Mouse (Mus musculus) neutrophil, adult 83 days (primary cell): Measurements from ENCODE around the gene Tbc1d17. TPM values are rescaled to one million over a fixed set of nuclear protein-coding genes. Genes with fewer than 3 reads are reported as not detected.

Source experiments
- total RNA-seq, 2 experiments: library from RNA; stranded (reverse); gene quantifications; one replicate each; pipeline ENCODE4 v1.2.4; 2023

Tbc1d17 gene
- total RNA-seq, result 10 to 100 TPM; 33.5 to 33.6 TPM

DNA sequence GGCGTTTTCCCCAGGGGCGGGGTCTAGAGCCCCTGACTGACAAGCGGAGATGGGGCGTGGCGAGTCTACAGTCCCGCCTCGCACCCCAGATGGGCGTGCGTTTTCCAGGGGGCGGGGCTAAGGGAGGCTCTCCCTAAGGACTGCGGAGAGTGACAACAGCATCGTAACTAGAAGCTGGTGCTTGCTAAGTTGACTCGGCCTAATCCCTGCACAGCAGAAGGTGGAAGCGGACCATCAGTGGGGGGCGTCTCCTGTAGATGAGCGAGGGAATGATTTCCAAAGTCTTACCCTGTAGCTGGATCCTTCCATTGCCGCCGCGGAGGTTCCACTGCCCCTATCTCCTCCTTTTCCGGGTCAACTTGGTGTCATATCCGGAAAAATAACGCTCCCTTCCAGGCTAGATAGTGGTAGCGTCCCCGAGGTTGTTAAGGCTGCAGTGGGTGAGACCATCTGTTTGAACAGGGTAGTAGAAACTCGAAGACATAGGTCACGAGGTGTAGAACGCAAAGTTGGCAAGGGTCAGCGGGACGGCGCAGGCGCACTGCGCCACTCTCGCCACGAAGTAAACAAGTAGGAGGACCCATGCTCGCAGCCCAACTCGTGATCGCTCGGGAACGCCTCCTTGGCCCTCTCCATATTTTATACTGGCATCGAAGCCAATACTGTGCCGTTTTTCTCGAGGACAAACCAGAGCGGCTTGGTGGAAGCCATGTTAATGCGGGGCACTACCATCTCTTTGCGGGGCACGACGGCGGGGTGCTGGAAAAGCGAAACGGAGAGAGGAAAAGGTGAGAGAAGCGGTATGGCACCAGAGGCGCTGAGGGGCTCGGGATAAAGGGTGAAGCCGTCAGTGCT is at the start of gene Tbc1d17, which contains the start of gene Akt1s1:
Gene Tbc1d17 (minus strand): TSS at position 519 of the 855 bp plus-strand sequence.
Gene Akt1s1 (plus strand): TSS at position 431 of the 855 bp plus-strand sequence.

DNA sequence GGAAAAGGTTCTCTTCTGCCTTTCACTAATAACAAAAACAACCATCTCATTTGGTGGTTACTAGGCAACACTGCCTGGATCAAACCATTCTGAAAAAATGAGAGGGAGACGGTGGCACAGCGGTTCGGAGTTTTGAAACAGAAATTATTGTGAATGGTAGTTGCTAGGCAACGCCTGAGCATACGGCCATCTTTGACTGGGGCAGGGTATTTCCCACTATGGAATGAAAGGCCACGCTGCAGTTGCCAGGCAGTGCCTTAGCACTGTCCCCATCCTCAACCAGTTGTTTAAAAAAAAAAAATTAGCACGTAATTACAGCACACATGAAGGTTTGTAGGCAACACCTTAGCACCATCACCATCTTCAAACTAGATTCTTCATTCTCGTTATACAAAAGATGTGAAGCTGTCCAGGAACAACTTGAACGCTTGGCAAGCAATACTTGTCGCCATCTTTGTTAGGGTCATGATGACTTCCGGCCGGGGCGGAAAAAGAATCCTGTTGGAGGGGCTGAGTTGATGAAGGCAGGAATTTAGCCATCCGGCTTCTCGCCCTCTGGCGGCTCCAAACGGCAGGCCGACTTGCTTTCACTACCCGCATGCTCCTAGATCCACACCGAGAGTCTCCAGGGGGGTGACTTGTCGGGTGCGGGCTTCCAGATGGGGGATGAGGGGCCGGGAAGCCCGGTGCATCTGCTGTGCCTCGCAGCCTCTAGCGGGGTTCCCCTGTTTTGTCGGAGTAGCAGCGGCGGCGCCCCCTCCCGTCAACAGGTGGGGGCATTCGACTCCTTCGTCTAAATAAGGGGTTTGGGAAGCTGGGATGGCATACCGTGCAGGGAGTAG is 46.9 kb upstream of the Tbc1d17 start, which contains the start of gene Fuz:
Gene Fuz (plus strand): TSS at position 487 of the 842 bp plus-strand sequence.

DNA sequence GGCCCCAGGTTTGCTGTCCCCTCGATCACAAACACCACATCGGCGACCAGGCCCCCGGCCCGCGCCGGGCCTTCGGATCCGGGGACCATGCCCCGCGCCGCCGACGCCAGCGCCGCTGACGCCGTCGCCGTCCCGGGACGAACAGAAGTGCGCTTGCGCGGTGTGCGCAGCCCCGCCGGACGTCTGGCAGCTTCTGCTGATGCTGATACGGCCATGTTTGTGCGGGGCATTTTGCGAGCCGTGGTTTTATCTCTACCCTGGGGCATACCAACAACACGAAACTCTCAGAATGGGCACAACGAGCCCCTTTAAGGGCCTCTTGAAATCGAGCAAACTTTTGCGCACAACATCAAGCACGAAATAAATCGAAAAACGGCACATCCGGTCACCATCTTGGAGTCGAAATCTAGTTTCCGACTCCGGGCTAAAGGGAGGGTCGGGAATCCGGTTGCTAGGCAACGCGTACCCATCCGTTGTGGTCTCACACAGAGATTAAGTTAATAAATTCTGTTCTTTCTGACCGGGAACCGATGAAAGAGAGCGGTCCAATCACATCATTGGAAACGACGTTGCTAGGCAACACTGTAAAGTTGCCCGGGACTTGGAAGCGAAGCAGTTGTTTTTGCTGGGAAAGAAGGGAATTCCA is 43.5 kb upstream of the Tbc1d17 start, which contains the start of gene Med25:
Gene Med25 (minus strand): TSS at position 437 of the 646 bp plus-strand sequence.

DNA sequence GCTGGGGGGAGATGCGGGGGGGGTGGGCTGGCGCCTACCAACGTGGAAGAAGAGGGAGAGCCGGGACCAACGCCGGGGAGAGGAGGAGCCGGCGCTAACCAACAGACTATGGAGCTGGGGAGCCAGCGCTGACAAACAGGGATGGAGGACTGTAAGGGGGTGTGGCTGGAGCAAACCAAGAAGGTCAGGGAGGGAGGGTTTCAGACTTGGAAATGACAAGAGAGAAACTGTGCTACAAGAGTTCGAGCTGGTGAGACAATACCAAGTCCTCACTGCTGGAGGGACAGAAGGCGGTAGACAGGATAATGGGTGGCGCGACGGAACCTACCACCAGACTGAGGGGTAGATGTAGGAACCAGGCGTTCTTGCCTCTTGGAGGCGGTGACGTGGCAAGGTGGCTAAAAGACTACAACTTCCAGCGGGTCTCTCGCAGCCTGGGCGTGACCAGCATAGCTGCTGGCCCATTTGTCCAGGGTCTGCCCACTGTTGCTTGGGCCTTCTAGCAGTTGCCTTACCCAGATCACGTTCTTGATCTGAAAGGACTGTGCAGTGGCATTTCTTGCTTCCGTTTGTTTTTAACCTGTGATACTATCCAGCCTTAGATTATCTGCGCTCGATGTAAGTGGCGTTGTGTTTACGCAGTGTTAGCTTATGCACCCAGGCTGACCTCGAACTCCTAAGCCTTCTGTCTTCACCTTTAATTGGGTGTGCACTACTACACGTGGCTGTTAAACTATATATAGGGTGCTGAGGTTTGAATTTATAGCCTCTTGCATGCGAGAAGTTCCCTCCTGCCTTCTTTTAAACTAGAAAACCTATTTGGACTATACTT is 21.0 kb upstream of the Tbc1d17 start, which contains the start of gene Ptov1:
Gene Ptov1 (minus strand): TSS at position 92 of the 832 bp plus-strand sequence.

DNA sequence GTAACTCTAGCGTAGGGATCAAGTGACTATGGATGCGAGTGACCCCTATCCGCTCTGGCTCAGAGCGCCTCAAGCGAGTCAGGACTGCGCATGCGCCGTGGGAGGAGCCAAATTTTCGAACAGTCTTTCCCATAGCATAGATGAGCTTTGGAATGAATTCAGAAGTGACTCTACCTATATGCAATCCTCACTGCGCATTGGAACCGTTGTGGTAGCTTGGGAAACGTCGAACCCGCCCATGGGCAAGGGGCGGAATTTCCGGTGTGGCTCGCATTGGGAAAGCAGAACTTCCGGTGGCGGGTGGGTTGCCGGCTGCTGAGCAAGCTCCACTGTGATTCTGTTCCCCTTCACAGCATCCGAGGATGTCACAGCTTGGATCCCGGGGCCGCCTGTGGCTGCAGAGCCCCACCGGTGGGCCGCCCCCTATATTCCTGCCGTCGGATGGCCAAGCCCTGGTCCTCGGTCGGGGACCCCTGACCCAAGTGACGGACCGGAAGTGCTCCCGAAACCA is 8.2 kb upstream of the Tbc1d17 start, which contains the start of gene Pnkp:
Gene Pnkp (plus strand): TSS at position 98 of the 511 bp plus-strand sequence.

DNA sequence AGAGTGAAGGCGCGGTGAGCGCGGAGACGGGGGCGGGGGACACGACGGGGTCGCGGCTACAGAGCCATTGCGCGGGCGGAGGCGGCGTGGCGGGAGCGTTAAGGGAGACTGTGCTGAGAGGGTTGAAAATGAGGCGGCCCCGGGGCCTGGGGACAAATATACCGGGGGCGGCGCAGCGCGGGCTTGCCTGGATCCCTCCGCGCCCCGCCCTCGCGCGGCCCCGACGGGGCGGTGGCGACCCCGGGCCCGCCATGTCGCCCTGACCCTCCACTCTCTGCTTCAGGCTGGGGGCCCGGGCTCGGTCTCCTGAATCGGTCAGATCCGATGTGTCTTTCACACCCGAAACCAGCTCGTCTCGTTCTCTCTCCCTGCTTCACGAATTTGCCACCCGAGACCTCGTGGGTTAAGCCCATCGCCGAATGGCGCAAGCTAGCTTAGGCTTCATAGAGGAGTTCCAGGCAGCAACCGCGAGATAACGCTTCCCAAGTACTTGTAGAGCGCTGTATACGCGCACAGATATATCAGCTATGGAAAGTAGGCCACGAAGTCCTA is 32.3 kb downstream of the Tbc1d17 start, which contains the start of gene Atf5:
Gene Atf5 (minus strand): TSS at position 189 of the 552 bp plus-strand sequence.

DNA sequence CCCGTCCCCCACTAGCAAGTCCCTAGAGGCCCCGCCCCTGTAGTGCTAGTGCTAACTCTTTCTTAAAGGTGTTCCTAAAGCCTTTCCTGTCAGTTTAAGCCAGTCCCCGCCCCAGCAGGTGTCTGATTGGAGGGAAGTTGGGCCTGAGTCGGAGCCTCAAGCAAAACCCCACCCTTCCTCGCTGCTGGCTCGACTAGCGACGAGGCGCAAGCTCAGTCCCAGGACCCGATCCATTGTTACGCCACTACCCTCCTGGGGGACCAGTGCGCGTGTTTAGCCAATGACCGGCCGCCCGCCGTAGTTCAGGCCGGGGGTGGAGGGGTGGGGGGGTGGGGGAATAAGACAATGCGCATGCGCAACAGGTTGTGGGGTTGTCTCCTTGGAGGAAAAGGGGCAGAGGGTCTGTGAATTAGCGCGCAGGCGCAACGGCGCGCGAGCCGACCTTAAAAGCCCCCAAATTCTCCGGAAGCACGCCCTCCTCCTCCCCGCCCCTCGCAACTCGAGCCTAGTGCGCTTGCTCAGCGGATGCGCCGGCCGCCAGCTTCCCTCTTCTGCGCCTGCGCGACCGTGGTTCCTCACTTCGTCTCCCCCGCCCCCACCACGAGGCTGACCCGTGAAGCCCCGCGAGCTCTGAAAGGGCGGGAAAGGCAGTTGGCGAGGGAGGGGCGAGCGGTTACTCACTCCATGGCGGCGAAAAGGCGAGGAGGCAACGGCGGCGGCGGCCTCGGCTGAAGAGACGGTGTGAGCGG is 33.0 kb downstream of the Tbc1d17 start, which contains the start of the genes Nup62 and Il4i1:
Gene Nup62 (plus strand): TSS at position 368 of the 749 bp plus-strand sequence.
Gene Il4i1 (plus strand): TSS at position 667 of the 749 bp plus-strand sequence.

Other genes with a start within 250 kb of the Tbc1d17 start
- not detected for gene Myh14, start 178.2 kb downstream of the Tbc1d17 start, total RNA-seq
- not detected for gene Izumo2, start 140.3 kb downstream of the Tbc1d17 start, total RNA-seq
- 10 to 100 TPM; 49.7 to 52.8 TPM for gene Vrk3, start 100.7 kb downstream of the Tbc1d17 start, total RNA-seq
- 1 to 10 TPM; 1.4 to 1.9 TPM for gene Zfp473, start 98.0 kb downstream of the Tbc1d17 start, total RNA-seq
- gene Nup62, start 33.0 kb downstream of the Tbc1d17 start, total RNA-seq, result 10 to 100 TPM; 44.3 to 53.6 TPM
- gene Il4i1, start 32.7 kb downstream of the Tbc1d17 start, total RNA-seq, result 1 to 10 TPM; 1.5 to 1.7 TPM
- 1 to 10 TPM; 5.6 to 6.6 TPM for gene Atf5, start 32.4 kb downstream of the Tbc1d17 start, total RNA-seq
- gene Akt1s1, start 88 bp downstream of the Tbc1d17 start, total RNA-seq, result 10 to 100 TPM; 13.9 to 17.4 TPM
- 100 to 1,000 TPM; 379 to 392 TPM for gene Pnkp, start 8.1 kb upstream of the Tbc1d17 start, total RNA-seq
- 10 to 100 TPM; 33.3 to 35.2 TPM for gene Ptov1, start 20.7 kb upstream of the Tbc1d17 start, total RNA-seq
- 10 to 100 TPM; 36.7 to 44.1 TPM for gene Med25, start 43.6 kb upstream of the Tbc1d17 start, total RNA-seq
- gene Fuz, start 47.0 kb upstream of the Tbc1d17 start, total RNA-seq, result 1 to 10 TPM; 5.7 to 7.4 TPM
- gene Ap2a1, start 80.4 kb upstream of the Tbc1d17 start, total RNA-seq, result 10 to 100 TPM; 70.1 to 74.6 TPM
- not detected for gene Tsks, start 94.1 kb upstream of the Tbc1d17 start, total RNA-seq
- under 1 TPM; 0.53 to 0.85 TPM for gene Cpt1c, start 125.8 kb upstream of the Tbc1d17 start, total RNA-seq
- gene Prmt1, start 137.5 kb upstream of the Tbc1d17 start, total RNA-seq, result 10 to 100 TPM; 74.9 to 80.6 TPM
- 10 to 100 TPM; 63.0 to 71.9 TPM for gene Irf3, start 148.6 kb upstream of the Tbc1d17 start, total RNA-seq
- 10 to 100 TPM in 1 of 2 experiments, 1 to 10 TPM in 1; 8.8 to 18.8 TPM for gene Bcl2l12, start 149.6 kb upstream of the Tbc1d17 start, total RNA-seq
- 10 to 100 TPM; 61.1 to 62.1 TPM for gene Scaf1, start 167.3 kb upstream of the Tbc1d17 start, total RNA-seq
- 10 to 100 TPM; 14.9 to 17.0 TPM for gene Rras, start 168.9 kb upstream of the Tbc1d17 start, total RNA-seq
- gene Prr12, start 203.8 kb upstream of the Tbc1d17 start, total RNA-seq, result 10 to 100 TPM; 22.3 to 25.8 TPM
- 10 to 100 TPM; 29.1 to 38.1 TPM for gene Nosip, start 213.3 kb upstream of the Tbc1d17 start, total RNA-seq
- gene Prrg2, start 213.6 kb upstream of the Tbc1d17 start, total RNA-seq, result 10 to 100 TPM; 17.4 to 19.6 TPM
- gene Rcn3, start 243.1 kb upstream of the Tbc1d17 start, total RNA-seq, result 1 to 10 TPM; 3.0 to 3.1 TPM